Mouse (Mus musculus) hindbrain, embryonic 16.5 days (tissue): Measurements from ENCODE around the gene Slc22a21. TPM values are rescaled to one million over a fixed set of nuclear protein-coding genes. Genes with fewer than 3 reads are reported as not detected.

Source experiments
- ATAC-seq: fragments of 200-750 bp; cut with Nextera tagmentation; 2 replicates; pipeline ENCODE4 v1.8.0; 2017; ENCODE audit warnings: moderate TSS enrichment, moderate library complexity
- H3K27ac ChIP-seq: fragments of 300-500 bp; sonication (generic); 2 replicates; pipeline ENCODE4 v1.5.1; 2014; ENCODE audit warnings: low read depth, mild to moderate bottlenecking, control low read depth, low read length, moderate library complexity
- H3K27me3 ChIP-seq: fragments of 300-500 bp; sonication (generic); replicated peaks from 2 replicates; pipeline ENCODE4 v1.6.1; 2014; ENCODE audit warnings: low read length; ENCODE audit not compliant: control insufficient read depth, insufficient read depth
- H3K36me3 ChIP-seq: fragments of 300-500 bp; sonication (generic); 2 replicates; pipeline ENCODE4 v1.6.1; 2014; ENCODE audit warnings: mild to moderate bottlenecking, low read length, moderate library complexity, mixed read lengths; ENCODE audit not compliant: control insufficient read depth, insufficient read depth
- H3K4me1 ChIP-seq: fragments of 300-500 bp; sonication (generic); 2 replicates; pipeline ENCODE4 v1.6.1; 2014; ENCODE audit warnings: low read depth, low read length; ENCODE audit not compliant: control insufficient read depth, insufficient read depth
- H3K4me2 ChIP-seq: fragments of 300-500 bp; sonication (generic); 2 replicates; pipeline ENCODE4 v1.6.1; 2014; ENCODE audit warnings: mild to moderate bottlenecking, low read length, control low read depth, moderate library complexity
- H3K4me3 ChIP-seq: fragments of 300-500 bp; sonication (generic); 2 replicates; pipeline ENCODE4 v1.5.1; 2014; ENCODE audit warnings: mild to moderate bottlenecking, low read length, control low read depth, moderate library complexity
- H3K9ac ChIP-seq: fragments of 300-500 bp; sonication (generic); 2 replicates; pipeline ENCODE4 v1.6.1; 2014; ENCODE audit warnings: low read depth, mild to moderate bottlenecking, control low read depth, low read length, moderate library complexity
- H3K9me3 ChIP-seq: fragments of 300-500 bp; sonication (generic); 2 replicates; pipeline ENCODE4 v1.6.1; 2014; ENCODE audit warnings: mild to moderate bottlenecking, low read length, moderate library complexity; ENCODE audit not compliant: control insufficient read depth
- WGBS: fragments of 180-500 bp; shearing (Covaris S2); extraction: QIAGEN DNeasy Blood & Tissue Kit; methylation state at CpG from one replicate; pipeline ENCODE4 v1.1.7; 2014; 5-methylcytosine and 5-hydroxymethylcytosine counted together
- polyA plus RNA-seq: library from polyadenylated mRNA; unstranded; fragments of >200 nt; fragmentation: Nextera tagmentation; extraction: Ambion mirVana; gene quantifications from 2 replicates; pipeline ENCODE4 v1.2.1, GENCODE M21; 2015

The Slc22a21 gene
- polyA plus RNA-seq, 1 experiment from 2014 or later = 5.1 TPM

DNA sequence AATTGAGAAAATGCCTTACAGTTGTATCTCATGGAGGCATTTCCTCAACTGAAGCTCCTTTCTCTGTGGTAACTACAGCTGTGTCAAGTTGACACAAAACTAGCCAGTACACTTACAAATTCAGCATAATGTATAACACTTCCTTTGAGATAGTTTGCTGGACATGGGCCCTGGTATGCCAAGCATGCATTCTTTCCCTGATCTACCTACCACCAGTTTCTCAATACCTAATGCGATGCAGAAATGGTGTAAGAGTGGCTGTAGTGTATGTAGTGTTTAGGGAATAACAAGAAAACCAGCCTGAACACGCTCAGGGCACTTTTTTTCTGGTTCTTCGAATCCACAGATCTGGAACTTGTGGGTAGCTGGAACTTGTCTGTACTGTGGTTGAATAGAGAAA lies 51.5 kb downstream of the Slc22a21 start:
- H3K27ac ChIP-seq = no peak overlapping the region
- 82% methylated on average over 3 of the region's 3 CpGs for WGBS
- ATAC-seq = no peak

DNA sequence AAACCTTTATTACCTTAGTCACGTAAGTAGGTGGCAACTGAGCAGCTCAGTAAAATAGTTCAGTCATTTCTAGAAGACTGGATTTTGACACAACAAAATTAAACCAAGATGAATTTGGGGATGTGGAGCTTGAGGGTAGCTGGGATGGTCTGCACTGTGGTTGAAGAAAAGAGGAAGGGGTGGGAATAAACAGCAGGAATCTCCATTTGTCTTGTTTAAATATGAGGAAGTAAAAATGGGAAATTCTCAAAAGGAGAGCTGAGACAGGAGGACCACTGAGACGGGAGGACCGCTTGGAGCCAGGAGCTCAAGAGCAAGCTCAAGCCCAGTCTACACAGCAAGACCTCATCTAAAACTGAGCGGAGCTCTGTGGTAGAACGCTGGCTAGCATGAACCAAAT lies 53.8 kb downstream of the Slc22a21 start:
- H3K9me3 ChIP-seq = no peaks in the 10 kb centered on the region
- H3K4me1 ChIP-seq = no peaks in the 10 kb centered on the region
- no peak overlapping the region for H3K4me2 ChIP-seq
- ATAC-seq = no peak
- H3K27me3 ChIP-seq = no peaks in the 10 kb centered on the region
- no peak overlapping the region for H3K27ac ChIP-seq
- no peak overlapping the region for H3K9ac ChIP-seq
- 97% methylated on average over 5 of the region's 5 CpGs for WGBS
- no peak overlapping the region for H3K4me3 ChIP-seq
- no peaks in the 10 kb centered on the region for H3K36me3 ChIP-seq

More for the DNA sequence above, 51.5 kb downstream of the Slc22a21 start:
- H3K4me2 ChIP-seq = no peak overlapping the region
- no peak overlapping the region for H3K9ac ChIP-seq
- H3K36me3 ChIP-seq = no peaks in the 10 kb centered on the region
- no peak overlapping the region for H3K4me3 ChIP-seq
- no peaks in the 10 kb centered on the region for H3K27me3 ChIP-seq
- H3K9me3 ChIP-seq = no peaks in the 10 kb centered on the region
- H3K4me1 ChIP-seq = no peaks in the 10 kb centered on the region

DNA sequence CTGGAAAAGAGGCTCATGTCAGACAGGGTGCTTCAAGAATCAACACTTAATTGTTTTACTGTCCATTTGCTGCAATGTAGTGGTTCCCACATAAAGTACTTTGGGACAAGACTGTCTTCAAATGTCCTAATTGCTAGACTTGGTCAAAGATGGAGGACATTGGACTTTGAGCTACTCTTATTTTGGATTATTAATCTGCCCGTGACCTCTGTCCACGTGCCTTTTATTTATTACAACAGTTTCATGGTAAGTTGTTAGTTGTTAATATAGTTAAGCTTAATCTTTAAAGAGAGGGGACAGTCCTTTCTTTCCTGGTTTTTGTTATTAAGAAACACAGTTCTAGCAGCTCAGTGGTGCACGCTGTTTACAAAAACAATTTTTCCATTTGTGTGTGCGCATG lies 61.3 kb downstream of the Slc22a21 start:
- H3K9me3 ChIP-seq = no peaks in the 10 kb centered on the region
- H3K4me1 ChIP-seq = no peaks in the 10 kb centered on the region
- no peaks in the 10 kb centered on the region for H3K36me3 ChIP-seq
- H3K4me3 ChIP-seq = no peak overlapping the region
- no peak overlapping the region for H3K9ac ChIP-seq
- no peak for ATAC-seq
- H3K4me2 ChIP-seq = no peak overlapping the region
- H3K27ac ChIP-seq = no peak overlapping the region
- no peaks in the 10 kb centered on the region for H3K27me3 ChIP-seq
- WGBS = 93% methylated on average over 4 of the region's 4 CpGs

DNA sequence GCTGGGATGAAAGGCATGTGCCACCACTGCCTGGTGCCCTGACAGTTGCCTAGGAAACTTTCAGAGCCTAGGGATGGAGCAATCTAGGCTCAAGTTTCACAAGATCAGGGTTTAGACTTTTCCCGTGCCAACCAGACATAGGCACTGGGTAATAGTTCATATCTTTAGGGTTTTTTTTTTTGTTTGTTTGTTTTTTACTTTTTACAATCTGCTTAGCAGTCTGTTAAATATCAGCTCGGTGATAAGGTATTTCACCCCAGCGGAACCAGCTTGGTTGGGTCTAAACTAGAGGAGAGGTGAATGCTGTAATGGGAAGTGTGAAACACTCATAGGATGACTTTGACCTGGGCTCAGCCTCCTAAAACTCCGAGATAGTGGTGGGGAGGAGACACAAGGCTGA lies 69.1 kb downstream of the Slc22a21 start:
- Histone ChIP-seq H3K27ac (no peak overlapping the region), H3K27me3 (no peaks in the 10 kb centered on the region), H3K9me3 (no peaks in the 10 kb centered on the region), H3K9ac (no peak overlapping the region), H3K4me2 (no peak overlapping the region), H3K4me1 (no peaks in the 10 kb centered on the region), H3K36me3 (no peaks in the 10 kb centered on the region), H3K4me3 (no peak overlapping the region)
- WGBS = 87% methylated on average over 4 of the region's 4 CpGs
- ATAC-seq = no peak

DNA sequence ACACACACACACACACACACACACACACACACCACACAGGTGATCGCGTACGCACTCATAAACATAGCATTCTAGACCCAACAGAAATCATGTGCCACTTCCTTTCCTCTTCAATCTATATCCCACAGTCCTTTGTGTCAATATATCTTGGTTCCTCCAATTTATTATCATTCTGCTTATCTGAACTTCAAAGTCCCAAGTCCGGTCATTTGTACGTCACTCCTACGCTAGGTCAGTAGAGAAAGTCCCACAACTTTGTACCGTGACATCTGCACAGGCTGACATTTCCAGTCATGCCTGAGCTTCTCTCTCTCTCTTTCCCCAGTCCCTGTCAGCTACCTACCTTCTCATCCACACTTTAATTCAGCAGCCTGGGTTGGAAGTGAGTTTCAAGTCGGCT lies 71.4 kb downstream of the Slc22a21 start:
- WGBS = 92% methylated on average over 8 of the region's 8 CpGs

DNA sequence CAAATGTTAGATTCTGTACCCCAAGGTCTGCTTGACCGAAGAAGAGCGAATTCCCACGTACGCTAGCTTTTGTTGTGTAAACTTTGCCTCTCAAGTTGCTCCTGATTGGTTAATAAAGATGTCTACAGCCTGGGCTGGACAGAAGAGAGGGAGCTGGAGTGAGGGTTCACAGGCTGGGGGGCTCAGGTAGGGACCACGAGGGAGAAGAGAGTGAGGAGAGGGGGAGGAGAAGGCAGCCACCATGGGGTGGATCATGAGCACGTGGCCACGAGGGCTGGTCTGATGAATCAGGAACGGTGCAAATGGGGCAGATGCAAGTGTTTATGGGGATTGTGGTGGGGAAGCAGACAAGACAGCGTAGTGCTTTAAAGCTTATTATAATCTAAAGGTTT lies 75.6 kb downstream of the Slc22a21 start:
- H3K27ac ChIP-seq = no peak overlapping the region
- H3K9me3 ChIP-seq = no peaks in the 10 kb centered on the region
- no peak for ATAC-seq
- no peak overlapping the region for H3K4me3 ChIP-seq
- WGBS = 84% methylated on average over 9 of the region's 9 CpGs
- no peak overlapping the region for H3K9ac ChIP-seq
- H3K27me3 ChIP-seq = no peaks in the 10 kb centered on the region
- H3K36me3 ChIP-seq = no peaks in the 10 kb centered on the region
- H3K4me2 ChIP-seq = no peak overlapping the region
- H3K4me1 ChIP-seq = no peaks in the 10 kb centered on the region

More for the DNA sequence above, 71.4 kb downstream of the Slc22a21 start:
- Histone ChIP-seq H3K36me3 (no peaks in the 10 kb centered on the region), H3K9ac (no peak overlapping the region), H3K4me2 (no peak overlapping the region), H3K27me3 (no peaks in the 10 kb centered on the region), H3K27ac (no peak overlapping the region), H3K4me3 (no peak overlapping the region), H3K4me1 (no peaks in the 10 kb centered on the region), H3K9me3 (no peaks in the 10 kb centered on the region)
- ATAC-seq = no peak

DNA sequence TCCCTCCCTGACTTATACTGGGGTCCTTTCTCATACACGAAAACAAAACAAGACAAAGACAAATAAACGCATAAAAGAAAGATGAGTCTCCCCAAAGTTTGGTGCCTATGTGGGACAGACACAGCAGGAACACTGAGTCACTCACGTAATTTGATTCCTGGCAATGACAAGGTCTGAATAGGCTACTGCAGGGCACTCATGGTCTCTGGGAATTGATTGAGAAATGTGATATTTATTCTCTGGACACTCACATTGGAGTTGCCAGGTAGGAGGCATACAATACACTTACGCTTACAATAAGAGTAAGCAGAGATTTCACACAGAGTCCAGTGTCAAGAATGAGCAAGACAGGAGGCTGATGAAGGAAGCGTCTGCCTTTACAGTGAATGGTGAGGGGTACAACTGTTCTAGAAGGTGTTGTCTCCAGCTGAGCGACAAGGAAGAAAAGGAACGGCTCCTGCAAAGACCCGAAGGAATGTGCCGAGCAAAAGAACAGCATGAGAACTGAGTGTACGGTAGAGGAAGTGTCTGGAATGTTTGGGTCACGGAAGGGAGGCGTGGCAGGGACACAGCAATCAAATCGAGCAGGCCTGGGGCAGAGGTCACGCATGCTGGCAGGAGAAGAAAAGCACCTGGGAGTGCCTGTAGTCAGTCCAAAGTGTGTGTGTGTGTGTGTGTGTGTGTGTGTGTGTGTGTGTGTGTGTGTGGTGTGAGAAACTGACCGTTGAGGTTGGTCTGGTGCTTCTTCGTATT lies 76.2 kb downstream of the Slc22a21 start:
- no peaks in the 10 kb centered on the region for H3K4me1 ChIP-seq
- 44% methylated on average over 16 of the region's 16 CpGs for WGBS
- no peak overlapping the region for H3K4me3 ChIP-seq
- H3K27ac ChIP-seq = no peak overlapping the region
- no peaks in the 10 kb centered on the region for H3K27me3 ChIP-seq
- no peaks in the 10 kb centered on the region for H3K36me3 ChIP-seq
- no peaks in the 10 kb centered on the region for H3K9me3 ChIP-seq
- ATAC-seq = no peak
- H3K9ac ChIP-seq = no peak overlapping the region
- H3K4me2 ChIP-seq = no peak overlapping the region

DNA sequence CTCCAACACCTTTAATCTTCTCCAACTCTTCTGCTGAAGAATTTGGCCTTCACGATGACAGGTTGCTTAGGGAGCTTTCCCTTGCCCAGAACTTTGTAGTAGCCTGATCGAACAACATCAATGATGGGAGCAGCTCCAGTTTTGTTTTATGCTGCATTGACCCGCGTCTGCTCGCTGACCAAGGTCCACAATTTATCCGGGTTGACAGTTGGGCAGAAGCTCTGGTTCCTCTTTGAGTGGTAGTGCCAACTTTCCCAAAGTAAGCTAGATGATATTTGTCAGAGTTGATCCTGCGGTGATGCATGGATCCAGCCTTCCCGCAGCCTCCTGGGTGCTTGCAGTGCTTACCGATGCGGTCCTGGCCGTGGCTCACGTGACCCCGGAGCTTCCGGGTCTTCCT lies 77.4 kb downstream of the Slc22a21 start:
- no peaks in the 10 kb centered on the region for H3K9me3 ChIP-seq
- WGBS = 92% methylated on average over 14 of the region's 14 CpGs
- H3K4me2 ChIP-seq = no peak overlapping the region
- no peak overlapping the region for H3K4me3 ChIP-seq
- ATAC-seq = no peak
- no peaks in the 10 kb centered on the region for H3K36me3 ChIP-seq
- no peak overlapping the region for H3K27ac ChIP-seq
- H3K9ac ChIP-seq = no peak overlapping the region
- no peaks in the 10 kb centered on the region for H3K4me1 ChIP-seq
- no peaks in the 10 kb centered on the region for H3K27me3 ChIP-seq

DNA sequence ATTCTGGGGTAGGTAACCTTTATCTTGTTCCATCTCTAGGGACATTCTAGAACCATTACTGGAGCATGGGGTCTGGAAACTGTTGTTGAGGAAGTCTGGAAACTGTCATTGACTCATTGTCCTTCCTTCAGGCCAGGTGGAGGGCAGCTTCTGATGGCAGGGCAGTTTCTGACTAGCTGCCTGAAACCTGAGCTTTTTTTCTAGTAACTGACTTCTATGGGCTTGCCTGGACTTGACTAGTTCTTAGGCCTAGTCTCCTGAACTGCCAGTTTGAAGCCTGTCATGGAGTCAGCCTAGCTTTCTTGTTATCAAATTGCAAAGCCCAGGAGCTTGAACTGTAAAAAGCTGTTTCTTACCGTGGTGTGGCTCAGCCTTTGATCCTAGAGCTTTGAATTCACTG lies 79.1 kb downstream of the Slc22a21 start:
- Histone ChIP-seq H3K27me3 (no peaks in the 10 kb centered on the region), H3K4me2 (no peak overlapping the region), H3K9me3 (no peaks in the 10 kb centered on the region), H3K9ac (no peak overlapping the region), H3K4me1 (no peaks in the 10 kb centered on the region), H3K4me3 (no peak overlapping the region), H3K27ac (no peak overlapping the region), H3K36me3 (no peaks in the 10 kb centered on the region)
- WGBS = 64% methylated on average over 1 of the region's 1 CpGs
- ATAC-seq = no peak
